Mouse (Mus musculus) olfactory bulb, adult 2 months (tissue): ENCODE results near the gene Jaml. TPM values are rescaled to one million over a fixed set of nuclear protein-coding genes. Genes with fewer than 3 reads are reported as not detected.

Experiments
- H3K27ac ChIP-seq: fragments of 200-500 bp; 2 replicates; pipeline ENCODE4 v1.5.1; 2012; ENCODE audit warnings: low read depth, low read length; ENCODE audit not compliant: insufficient read depth
- H3K4me1 ChIP-seq: fragments of 200-500 bp; 2 replicates; pipeline ENCODE4 v1.6.1; 2012; ENCODE audit warnings: low read length; ENCODE audit not compliant: control insufficient read depth, insufficient read depth
- H3K4me3 ChIP-seq: fragments of 200-500 bp; 2 replicates; pipeline ENCODE4 v1.5.1; 2012; ENCODE audit warnings: mild to moderate bottlenecking, low read depth, low read length, moderate library complexity; ENCODE audit not compliant: insufficient read depth
- CTCF ChIP-seq: fragments of 200-500 bp; IDR thresholded peaks from 2 replicates; pipeline ENCODE4 v1.5.1; 2012; ENCODE audit warnings: low read depth, mild to moderate bottlenecking, low read length, moderate library complexity; ENCODE audit not compliant: insufficient read depth
- POLR2A ChIP-seq: fragments of 200-500 bp; IDR thresholded peaks from 2 replicates; pipeline ENCODE4 v1.6.1; 2012; ENCODE audit warnings: mild to moderate bottlenecking, low read depth, low read length, moderate library complexity; ENCODE audit not compliant: insufficient read depth
- WGBS: fragments of 180-500 bp; shearing (Covaris S2); methylation state at CpG from one replicate; pipeline ENCODE4 v1.1.7; 2018; 5-methylcytosine and 5-hydroxymethylcytosine counted together
- polyA plus RNA-seq: library from polyadenylated mRNA; stranded (reverse); fragments of >200 nt; gene quantifications from 2 replicates; pipeline ENCODE4 v1.2.4, GENCODE M21; 2012; ENCODE audit warnings: low replicate concordance; ENCODE audit not compliant: missing spikeins, insufficient read depth, insufficient read length

Jaml gene
- polyA plus RNA-seq, 1 experiment, result not detected

DNA sequence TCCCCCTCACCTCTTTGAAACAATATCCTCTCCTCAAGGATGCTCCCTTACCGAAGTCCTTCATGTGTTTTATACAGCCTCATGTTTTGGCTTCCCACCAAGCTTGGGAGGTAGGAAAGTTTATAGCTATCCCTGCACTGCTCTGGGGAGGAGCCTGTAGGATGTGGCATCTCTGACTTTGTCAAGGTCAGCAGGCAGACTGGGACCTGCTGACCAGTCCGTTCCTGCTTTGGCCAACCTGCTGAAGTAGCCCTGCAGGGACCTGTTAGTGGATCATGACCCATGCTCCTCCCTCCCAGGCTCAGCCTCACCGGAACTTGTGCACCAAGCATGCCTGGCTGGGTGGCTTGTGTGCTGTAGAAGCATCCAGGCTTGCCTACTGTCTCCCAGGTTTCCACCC lies 63.7 kb downstream of the Jaml start:
- TF ChIP-seq CTCF (no peak), POLR2A (no peak)
- no peak overlapping the region for H3K27ac ChIP-seq
- H3K4me1 ChIP-seq, result peaks cover 28% of the 10 kb centered on the region
- WGBS, result 50% methylated on average over 3 of the region's 3 CpGs
- no peak overlapping the region for H3K4me3 ChIP-seq

DNA sequence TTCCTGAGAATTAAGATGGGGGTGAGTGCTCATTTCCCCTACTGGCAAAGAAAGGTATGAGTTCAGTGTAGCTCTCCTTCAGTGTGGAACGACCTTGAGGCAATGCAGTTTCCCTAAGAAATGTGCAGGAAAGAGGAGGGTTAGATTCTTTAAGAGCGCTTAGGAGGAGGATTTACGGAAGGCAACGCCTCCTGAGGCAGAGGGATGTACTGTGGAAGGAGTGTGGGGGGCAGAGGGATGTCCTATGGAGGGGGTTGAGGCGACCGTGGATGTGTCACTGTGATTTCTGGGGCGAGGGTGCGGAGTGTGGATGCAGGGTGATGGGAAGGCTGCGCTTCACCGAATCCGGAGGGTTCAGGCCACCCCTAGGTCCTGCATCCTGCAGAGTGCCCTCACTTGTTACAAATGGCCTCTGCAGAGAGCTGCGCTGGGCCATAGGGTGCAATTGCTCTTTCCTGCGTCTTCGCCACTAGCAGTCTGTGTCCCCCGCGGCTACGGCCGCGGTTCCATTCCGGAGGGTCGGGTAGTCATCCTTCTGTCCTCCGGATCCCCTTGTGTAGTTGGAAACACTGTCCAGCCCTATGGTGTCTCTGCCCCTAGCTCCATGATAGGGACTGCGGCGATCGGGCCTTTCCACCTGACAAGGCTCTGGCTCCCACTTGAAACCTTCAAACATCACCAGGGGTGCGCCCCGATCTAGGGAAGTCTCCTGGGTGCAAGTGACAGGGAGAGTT lies 66.7 kb downstream of the Jaml start:
- TF ChIP-seq CTCF (no peak), POLR2A (no peak)
- Histone ChIP-seq H3K4me3 (peak overlapping the region; percentile 6), H3K27ac (no peak overlapping the region), H3K4me1 (peaks cover 7% of the 10 kb centered on the region)
- WGBS, result 5% methylated on average over 27 of the region's 27 CpGs

DNA sequence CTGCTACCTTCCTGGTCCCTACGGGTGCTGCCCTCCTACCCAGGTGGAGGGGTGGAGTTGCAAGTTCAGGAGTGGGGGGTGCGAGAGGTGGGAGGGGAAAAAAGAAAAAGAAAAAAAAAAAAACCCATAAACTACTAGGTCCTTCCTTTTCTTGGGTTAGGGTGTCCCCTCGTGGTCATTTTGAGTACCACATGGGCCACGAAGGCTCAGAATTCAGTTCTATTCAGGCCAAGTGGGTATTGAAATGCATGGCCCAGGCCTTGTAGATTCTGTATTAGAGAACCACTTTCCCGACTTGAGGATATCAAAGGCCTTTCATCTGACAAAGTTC lies 67.2 kb downstream of the Jaml start:
- TF ChIP-seq POLR2A, result no peak
- no peak for TF ChIP-seq CTCF
- Histone ChIP-seq H3K4me1 (peaks cover 5% of the 10 kb centered on the region), H3K27ac (no peak overlapping the region), H3K4me3 (peak overlapping the region; percentile 6; the same call in 1 of the 2 replicates)
- 3% methylated on average over 5 of the region's 5 CpGs for whole genome bisulfite sequencing

DNA sequence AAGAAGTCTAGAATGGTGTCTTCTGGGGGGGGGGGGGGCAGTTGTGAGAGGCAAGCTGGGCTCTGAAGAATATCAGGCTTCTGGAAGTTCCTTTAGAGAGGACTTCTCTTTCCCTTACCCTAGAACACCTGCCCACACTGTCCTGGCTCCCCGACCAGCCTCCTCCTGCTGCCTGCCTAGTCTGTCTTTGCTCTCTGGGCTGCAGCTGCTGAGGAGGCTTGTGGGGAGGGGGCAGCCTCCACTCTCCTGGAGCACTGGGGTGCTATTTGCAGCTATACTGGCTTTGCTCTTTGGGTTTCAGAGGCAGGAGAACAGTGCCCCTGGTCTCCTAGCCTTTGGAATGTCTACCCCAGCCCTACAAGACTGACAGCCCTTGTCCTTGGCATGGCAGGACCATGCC lies 72.0 kb downstream of the Jaml start:
- H3K27ac ChIP-seq, result no peak overlapping the region
- TF ChIP-seq CTCF, result no peak
- TF ChIP-seq POLR2A, result no peak
- 63% methylated on average over 1 of the region's 1 CpGs for WGBS
- H3K4me1 ChIP-seq, result peaks cover 3% of the 10 kb centered on the region; the same call in 1 of the 2 replicates
- no peak overlapping the region for H3K4me3 ChIP-seq

DNA sequence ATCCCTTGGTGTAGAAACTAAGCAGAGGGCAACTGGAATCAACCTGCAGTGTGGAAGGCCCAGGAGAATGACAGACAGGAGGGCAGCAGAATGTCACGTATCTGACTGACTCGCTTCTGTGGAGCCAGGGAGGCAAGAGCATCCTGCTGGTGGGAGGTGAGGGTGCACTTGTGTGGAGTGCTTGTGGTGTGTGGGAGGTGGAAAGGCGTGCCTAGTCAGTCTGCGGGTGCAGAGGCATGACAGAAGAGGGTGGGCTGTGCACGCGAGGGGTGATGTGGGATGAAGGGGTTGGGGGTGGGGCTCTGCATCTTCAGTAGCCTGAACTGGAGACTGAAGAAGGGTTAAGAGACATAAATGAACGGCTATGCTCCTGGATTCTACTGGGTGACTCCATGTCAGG lies 74.4 kb downstream of the Jaml start:
- TF ChIP-seq POLR2A, result no peak
- TF ChIP-seq CTCF, result no peak
- no peak overlapping the region for H3K4me3 ChIP-seq
- 56% methylated on average over 7 of the region's 7 CpGs for WGBS
- H3K27ac ChIP-seq, result no peak overlapping the region
- peaks cover 3% of the 10 kb centered on the region; the same call in 1 of the 2 replicates for H3K4me1 ChIP-seq

Other genes with a start within 250 kb of the Jaml start
- 83.9 and 320 TPM in 2 replicates for gene Kmt2a, start 197.9 kb upstream of the Jaml start, polyA plus RNA-seq
- not detected in 2 replicates for gene Atp5l, start 158.4 kb upstream of the Jaml start, polyA plus RNA-seq
- gene Ube4a, start 113.6 kb upstream of the Jaml start, polyA plus RNA-seq, result not detected in 2 replicates
- gene Cd3g, start 98.8 kb upstream of the Jaml start, polyA plus RNA-seq, result 736 and 767 TPM in 2 replicates
- not detected in 2 replicates for gene Cd3d, start 97.4 kb upstream of the Jaml start, polyA plus RNA-seq
- not detected in 2 replicates for gene Cd3e, start 69.6 kb upstream of the Jaml start, polyA plus RNA-seq
- gene Mpzl2, start 39.4 kb upstream of the Jaml start, polyA plus RNA-seq, result not detected in 2 replicates
- gene Mpzl3, start 24.0 kb upstream of the Jaml start, polyA plus RNA-seq, result not detected in 2 replicates
- gene Scn2b, start 38.6 kb downstream of the Jaml start, polyA plus RNA-seq, result not detected in 2 replicates
- gene Scn4b, start 59.2 kb downstream of the Jaml start, polyA plus RNA-seq, result not detected in 2 replicates
- not detected in 2 replicates for gene BC049352, start 102.8 kb downstream of the Jaml start, polyA plus RNA-seq
- gene Tmprss4, start 124.9 kb downstream of the Jaml start, polyA plus RNA-seq, result not detected in 2 replicates
- gene Il10ra, start 190.0 kb downstream of the Jaml start, polyA plus RNA-seq, result not detected in 2 replicates
- gene Tmprss13, start 239.9 kb downstream of the Jaml start, polyA plus RNA-seq, result not detected in 2 replicates